ENCODE assay signal across 11 mouse cellular contexts in the genomic region with DNA sequence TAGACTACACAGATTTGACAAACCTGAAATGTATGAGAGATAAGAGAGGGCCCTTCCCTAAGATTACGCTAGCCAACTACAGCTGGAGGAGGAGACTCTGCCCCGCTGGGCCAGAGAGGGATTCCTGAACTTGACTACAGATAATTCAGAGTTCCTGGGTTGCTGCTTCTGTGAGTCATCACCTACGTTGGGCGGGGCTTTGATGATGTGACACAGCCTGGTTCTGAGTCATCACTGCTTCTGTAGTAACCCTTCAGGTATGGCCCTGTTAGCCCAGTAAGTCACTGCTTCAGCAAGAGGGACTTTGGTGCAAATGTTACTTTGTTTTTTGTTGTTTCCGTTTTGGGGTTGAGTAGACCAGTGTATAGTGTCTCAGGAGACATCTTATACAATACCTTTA. TPM values are rescaled to one million over a fixed set of nuclear protein-coding genes. Genes with fewer than 3 reads are reported as not detected.
DNase-seq lines count a peak whose midpoint lies in the region; ATAC-seq and TF ChIP-seq lines count a peak whose summit lies in the region.
"Had no signal": no experiment of that assay in that cellular context is flagged by ENCODE, and none has a peak within 500 bp of the region (broad histone marks: within the 10 kb centered on the region; RNA-seq: fewer than 3 reads in every experiment).

No protein-coding gene starts in this region.

- H3K9me3 ChIP-seq in heart, embryonic 11.5 days (replicated peaks; ENCODE audit: control insufficient read depth, low read length), result no peaks in the 10 kb centered on the region
- H3K9me3 ChIP-seq in intestine, postnatal 0 days (ENCODE audit: control insufficient read depth), result no peaks in the 10 kb centered on the region
- H3K9me3 ChIP-seq in hindbrain, embryonic 12.5 days (replicated peaks), result no peaks in the 10 kb centered on the region
- H3K9me3 ChIP-seq: heart, embryonic 13.5 days; midbrain, embryonic 13.5 days had no signal

- 44% methylated on average over 5 of the region's 5 CpGs for WGBS in heart, embryonic 11.5 days (ENCODE audit: insufficient replicate concordance)
- 54% methylated on average over 5 of the region's 5 CpGs for WGBS in intestine, postnatal 0 days
- 91% methylated on average over 5 of the region's 5 CpGs for WGBS in hindbrain, embryonic 12.5 days

- H3K27me3 ChIP-seq in heart, embryonic 11.5 days (ENCODE audit: control insufficient read depth, insufficient read depth, low read length), result no peaks in the 10 kb centered on the region
- no peaks in the 10 kb centered on the region for H3K27me3 ChIP-seq in intestine, postnatal 0 days (replicated peaks; ENCODE audit: control insufficient read depth, insufficient read depth, low read length)
- no peaks in the 10 kb centered on the region for H3K27me3 ChIP-seq in hindbrain, embryonic 12.5 days
- H3K27me3 ChIP-seq: heart, embryonic 13.5 days; midbrain, embryonic 13.5 days had no signal

- no peak overlapping the region for H3K9ac ChIP-seq in heart, embryonic 11.5 days (ENCODE audit: low read depth, low read length)
- H3K9ac ChIP-seq in intestine, postnatal 0 days (ENCODE audit: low read depth, low read length), result no peak overlapping the region
- no peak overlapping the region for H3K9ac ChIP-seq in hindbrain, embryonic 12.5 days
- H3K9ac ChIP-seq: heart, embryonic 13.5 days; midbrain, embryonic 13.5 days had no signal

- TF ChIP-seq CTCF in intestine, postnatal 0 days (IDR thresholded peaks at IDR 0.05; ENCODE audit: low read depth), result no peak

- no peak overlapping the region for H3K27ac ChIP-seq in heart, embryonic 11.5 days (ENCODE audit: low read depth, low read length)
- H3K27ac ChIP-seq in intestine, postnatal 0 days (ENCODE audit: low read depth, low read length), result no peak overlapping the region
- no peak overlapping the region for H3K27ac ChIP-seq in hindbrain, embryonic 12.5 days
- H3K27ac ChIP-seq: heart, embryonic 13.5 days; midbrain, embryonic 13.5 days had no signal

- H3K4me2 ChIP-seq in heart, embryonic 11.5 days, result no peak overlapping the region
- H3K4me2 ChIP-seq in intestine, postnatal 0 days (replicated peaks; ENCODE audit: low read depth), result no peak overlapping the region
- H3K4me2 ChIP-seq in hindbrain, embryonic 12.5 days (replicated peaks), result no peak overlapping the region
- H3K4me2 ChIP-seq: heart, embryonic 13.5 days; liver, embryonic 11.5 days; midbrain, embryonic 13.5 days had no signal

- DNase-seq in heart, adult 18-20 months, result peak; percentile 28 to 49
- peak; percentile 16 for DNase-seq in brain, adult 2 months (ENCODE audit: low read depth, low spot score)
- DNase-seq in cerebellum, postnatal 4 days (ENCODE audit: low spot score in 2 of 2), result no peak
- DNase-seq in MN1 (ENCODE audit: low spot score), result no peak

- H3K4me3 ChIP-seq in heart, embryonic 11.5 days (ENCODE audit: low read depth, low read length), result no peak overlapping the region
- H3K4me3 ChIP-seq in intestine, postnatal 0 days (ENCODE audit: low read depth, low read length), result no peak overlapping the region
- no peak overlapping the region for H3K4me3 ChIP-seq in hindbrain, embryonic 12.5 days
- H3K4me3 ChIP-seq: heart, embryonic 13.5 days; midbrain, embryonic 13.5 days had no signal

- no peak; the same call in 1 of the 2 replicates for ATAC-seq in heart, embryonic 11.5 days (replicated peaks; ENCODE audit: insufficient number of reproducible peaks, low FRiP score, low TSS enrichment)
- peak; percentile 97 for ATAC-seq in CD4-positive, CD25-positive, alpha-beta regulatory T cell, adult 4 months
- peak; percentile 69; the same call in 1 of the 2 replicates for ATAC-seq in intestine, postnatal 0 days
- no peak for ATAC-seq in hindbrain, embryonic 12.5 days (ENCODE audit: low FRiP score)
- ATAC-seq: midbrain, embryonic 13.5 days had no signal

- H3K36me3 ChIP-seq in heart, embryonic 11.5 days (ENCODE audit: control insufficient read depth, insufficient read depth, low read length), result no peaks in the 10 kb centered on the region
- no peaks in the 10 kb centered on the region for H3K36me3 ChIP-seq in intestine, postnatal 0 days (ENCODE audit: control insufficient read depth, insufficient read depth)
- H3K36me3 ChIP-seq in hindbrain, embryonic 12.5 days, result no peaks in the 10 kb centered on the region
- H3K36me3 ChIP-seq: heart, embryonic 13.5 days; midbrain, embryonic 13.5 days had no signal

- no peaks in the 10 kb centered on the region for H3K4me1 ChIP-seq in heart, embryonic 11.5 days (ENCODE audit: control insufficient read depth, insufficient read depth, low read length)
- H3K4me1 ChIP-seq in intestine, postnatal 0 days (replicated peaks; ENCODE audit: control insufficient read depth, insufficient read depth, low read length), result no peaks in the 10 kb centered on the region
- H3K4me1 ChIP-seq in hindbrain, embryonic 12.5 days, result no peaks in the 10 kb centered on the region
- H3K4me1 ChIP-seq: midbrain, embryonic 13.5 days had no signal

RNA-seq across cellular contexts. Expression of a gene that starts 42.9 kb away (rescaled TPM):
- 1 to 10 TPM; 3.5 to 5.4 TPM for total RNA-seq in heart, adult 18-20 months (2021)
- 8.0 and 9.2 TPM in 2 replicates for polyA plus RNA-seq in heart, embryonic 11.5 days (2014; fragmentation: Nextera tagmentation; extraction: Ambion mirVana)
- polyA plus RNA-seq in CD4-positive, CD25-positive, alpha-beta regulatory T cell, adult 4 months (2017; shearing (Covaris generic)), result 10 to 100 TPM; 40.6 to 41.3 TPM
- polyA plus RNA-seq in intestine, postnatal 0 days (2015; fragmentation: Nextera tagmentation; extraction: Ambion mirVana), result 3.1 TPM in 2 replicates
- polyA plus RNA-seq in hindbrain, embryonic 12.5 days (2016; fragmentation: Nextera tagmentation; extraction: Ambion mirVana), result 15.0 and 16.4 TPM in 2 replicates

Comparison
In these comparisons a context has a peak if more than half of its experiments do, and no peak if none do; other contexts are left out.
1. DNase-seq: peak in heart, adult 18-20 months (2 of 2) and brain, adult 2 months (single experiment); none in cerebellum, postnatal 4 days (0 of 2) and MN1 (single experiment).
2. ATAC-seq: peak in CD4-positive, CD25-positive, alpha-beta regulatory T cell, adult 4 months (single experiment) and intestine, postnatal 0 days (single experiment); none in heart, embryonic 11.5 days (single experiment) and hindbrain, embryonic 12.5 days (single experiment).